Mouse (Mus musculus) megakaryocyte, embryonic 14.5 days (primary cell): ENCODE results near the gene Fsd1.

Source experiments
- FLI1 ChIP-seq: IDR thresholded peaks from 2 replicates; pipeline ENCODE4 v1.6.1; 2012; ENCODE audit warnings: low read length, inconsistent platforms, mixed read lengths
- GATA1 ChIP-seq: IDR thresholded peaks from 3 replicates; pipeline ENCODE4 v1.6.1; 2012; ENCODE audit warnings: mixed read lengths, low read length, inconsistent platforms, borderline replicate concordance

DNA sequence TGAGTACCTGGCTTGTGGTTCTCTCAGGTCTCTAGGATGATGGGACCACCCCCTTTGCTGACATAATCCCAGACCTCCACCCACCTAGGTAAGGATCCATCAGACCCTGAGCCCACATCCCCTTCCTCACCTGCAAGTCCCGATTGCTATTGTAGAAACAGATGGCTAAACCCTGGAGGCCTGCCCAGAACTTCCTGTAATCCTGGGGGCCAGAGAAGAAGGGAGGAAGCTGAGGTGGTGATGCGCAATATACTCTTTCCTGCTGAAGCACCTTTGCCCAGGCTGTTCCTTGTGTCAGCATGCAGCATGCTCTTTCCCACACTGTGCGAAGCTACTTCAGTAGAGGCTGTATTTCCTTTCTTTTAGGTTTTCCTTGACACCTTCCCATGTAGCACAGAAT lies 16.7 kb downstream of the Fsd1 start:
- TF ChIP-seq GATA1 (no peak), FLI1 (no peak)
